Mouse (Mus musculus) cerebral cortex, adult 2 months (tissue): ENCODE data around the gene Noxa1.

ENCODE experiments used
- WGBS: fragments of 180-500 bp; shearing (Covaris S2); methylation state at CpG from one replicate; pipeline ENCODE4 v1.1.7; 2018; 5-methylcytosine and 5-hydroxymethylcytosine counted together

Gene Noxa1

DNA sequence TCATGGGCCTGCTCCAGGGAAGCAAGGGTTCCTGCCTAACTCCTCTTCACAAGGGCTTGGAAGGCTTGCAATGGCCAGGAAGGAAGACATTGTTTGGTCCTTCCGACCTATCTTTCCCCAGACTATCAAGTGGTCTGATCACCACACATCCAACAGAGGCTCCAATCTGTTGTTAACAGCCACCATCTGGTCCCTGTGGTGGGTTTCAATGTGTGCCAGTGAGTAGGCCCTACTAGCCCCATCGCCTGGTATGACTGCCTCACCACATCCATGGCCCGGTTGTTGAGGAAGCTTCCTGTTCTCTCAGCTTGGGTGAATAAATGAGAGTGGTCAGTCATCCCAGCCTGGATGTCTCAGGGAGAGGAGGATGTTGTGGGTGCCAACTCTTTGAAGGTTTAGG, 6.3 kb downstream of the Noxa1 start:
- WGBS = 80% methylated on average over 3 of the region's 3 CpGs

- 80% methylated on average over 2 of the region's 2 CpGs for WGBS
These were observed 7.1 kb downstream of the Noxa1 start for GRCm38 (mm10) chr2:25087842-25088241.

DNA sequence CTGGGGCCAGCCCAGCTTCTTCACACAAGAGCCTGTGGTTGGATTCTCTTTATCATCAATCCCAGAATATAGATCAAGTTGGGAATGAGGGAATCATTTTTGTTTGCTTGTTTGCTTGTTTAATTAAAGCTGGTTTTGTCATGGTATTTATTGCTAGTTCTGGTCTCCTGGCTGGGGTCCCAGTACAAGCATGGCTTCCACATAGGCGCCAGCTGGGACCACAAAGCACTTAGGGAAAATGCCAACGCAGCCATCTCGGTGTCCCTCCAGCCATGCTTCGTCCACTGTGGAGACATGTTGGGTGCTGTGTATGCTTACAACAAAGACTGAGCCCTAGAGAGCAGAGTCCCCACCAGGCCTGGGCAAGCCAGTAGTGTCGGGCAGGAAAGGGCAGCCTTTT, 9.4 kb downstream of the Noxa1 start:
- WGBS = 83% methylated on average over 5 of the region's 5 CpGs

DNA sequence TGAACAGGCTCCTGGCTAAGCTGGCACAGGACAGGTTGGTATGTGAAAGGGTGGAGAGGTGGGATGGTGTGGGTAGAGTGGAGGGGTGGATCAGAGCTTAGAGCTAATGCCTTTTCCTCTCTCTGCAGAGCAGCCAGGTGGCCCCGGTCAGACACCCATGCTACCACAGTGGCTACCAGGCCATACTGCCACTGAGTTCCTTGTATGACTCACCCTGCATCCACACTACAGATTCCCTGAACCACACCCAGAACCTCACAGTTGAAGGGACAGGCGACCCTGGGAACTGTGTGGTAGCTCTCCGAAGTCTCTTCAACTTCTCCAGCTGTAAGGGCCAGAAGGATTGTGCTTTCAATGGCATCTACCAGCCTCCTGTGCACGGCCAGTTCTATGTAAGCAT, 11.3 kb downstream of the Noxa1 start:
- WGBS = 89% methylated on average over 4 of the region's 4 CpGs

DNA sequence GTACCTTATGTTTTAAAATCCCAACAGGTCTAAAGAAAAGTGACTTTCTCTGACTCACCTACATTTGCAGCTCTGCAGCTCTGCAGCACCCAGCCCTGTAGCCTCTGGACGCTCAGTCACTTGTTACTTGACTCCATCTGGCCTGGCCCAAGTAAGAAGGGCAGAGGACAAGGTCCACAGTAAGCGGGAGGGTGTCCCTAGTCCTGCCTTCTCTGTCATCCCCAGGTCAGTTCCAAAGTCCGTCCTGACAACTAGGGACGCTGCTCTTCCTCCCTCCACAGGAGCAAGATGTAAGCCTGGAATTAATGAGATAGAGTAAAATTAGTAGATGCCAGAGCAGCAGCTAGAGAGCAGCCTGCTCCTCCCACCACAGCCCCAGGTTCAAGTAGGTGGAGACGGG, 14.9 kb downstream of the Noxa1 start, which contains the start of gene Entpd8:
TSS of gene Entpd8 (plus strand) at position 229 of the 400 bp plus-strand sequence.
- 77% methylated on average over 5 of the region's 5 CpGs for WGBS

DNA sequence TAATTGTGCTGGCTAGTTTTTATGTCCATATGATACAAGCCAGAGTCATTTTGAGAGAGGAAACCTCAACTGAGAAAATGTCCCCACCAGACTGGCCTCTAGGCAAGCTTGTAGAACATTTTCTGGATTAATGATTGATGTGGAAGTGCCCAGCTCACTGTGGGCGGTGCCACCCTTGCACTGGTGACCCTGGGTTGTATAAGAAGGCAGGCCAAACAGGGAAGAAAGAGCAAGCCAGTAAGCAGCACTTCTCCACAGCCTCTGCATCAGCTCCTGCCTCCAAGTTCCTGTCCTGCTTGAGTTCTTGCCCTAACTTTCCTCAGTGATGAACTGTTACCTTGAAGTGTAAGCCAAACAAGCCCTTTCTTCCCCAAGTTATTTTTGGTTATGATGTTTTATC, 16.0 kb downstream of the Noxa1 start:
- WGBS = 91% methylated on average over 1 of the region's 1 CpGs

DNA sequence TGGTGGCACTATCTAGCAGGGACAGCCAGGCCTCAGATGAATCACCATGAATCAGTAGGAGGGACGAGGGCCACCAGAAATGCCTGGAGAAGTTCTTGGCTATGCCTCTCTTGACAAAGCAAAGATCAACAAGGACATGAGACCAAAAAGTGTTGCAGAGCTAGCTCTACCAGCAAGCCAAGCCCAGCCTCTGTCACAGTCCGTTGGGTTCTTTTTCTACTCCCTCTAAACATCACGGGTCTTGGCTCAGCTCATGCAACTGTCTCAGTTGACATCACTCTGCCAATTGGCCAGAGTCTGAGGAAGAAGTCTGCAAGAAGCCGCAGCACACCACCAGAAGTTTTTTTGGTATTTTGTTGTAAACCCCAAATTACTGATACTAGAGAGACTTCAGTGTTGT, 19.4 kb downstream of the Noxa1 start:
- WGBS = 56% methylated on average over 4 of the region's 4 CpGs

GRCm38 (mm10) chr2:25072398-25072797, 22.6 kb downstream of the Noxa1 start:
- 91% methylated on average over 4 of the region's 4 CpGs for WGBS

DNA sequence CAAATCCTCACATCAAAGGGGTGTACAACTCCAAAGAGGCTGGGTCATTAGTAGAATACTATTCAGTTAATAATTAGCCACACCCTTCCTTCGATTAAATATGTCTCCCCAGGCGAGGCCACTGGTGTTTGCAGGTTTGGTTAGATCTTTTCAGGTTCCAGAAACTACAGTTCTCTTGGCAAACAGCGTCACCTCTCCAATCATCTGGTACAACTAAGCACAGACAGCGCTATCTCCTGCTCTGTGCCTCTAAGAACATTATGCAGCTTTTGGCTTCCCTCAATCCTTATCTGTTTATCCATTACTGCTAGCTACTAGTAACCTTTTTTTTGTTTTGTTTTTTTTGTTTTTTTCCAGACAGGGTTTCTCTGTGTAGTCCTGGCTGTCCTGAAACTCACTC, 25.4 kb downstream of the Noxa1 start:
- WGBS = 74% methylated on average over 4 of the region's 4 CpGs

DNA sequence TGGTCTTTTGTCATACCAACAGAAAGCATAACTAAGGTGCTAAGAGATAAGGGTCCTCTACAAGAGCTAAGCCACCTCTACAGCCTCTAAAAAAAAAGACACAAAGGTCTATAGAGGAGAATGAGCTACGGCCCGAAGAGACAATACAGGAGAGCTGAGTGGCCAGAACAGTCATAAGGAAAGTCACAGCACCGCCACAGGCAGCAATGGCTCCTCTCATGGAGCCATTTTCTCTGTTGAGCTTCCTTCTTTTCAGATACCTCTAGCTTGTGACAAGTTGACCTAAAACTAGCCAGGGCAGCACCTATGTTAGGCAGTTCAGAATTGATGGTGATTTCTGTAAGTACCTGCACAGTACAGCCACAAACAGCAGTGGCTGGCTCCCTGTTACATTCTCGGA, 28.4 kb downstream of the Noxa1 start:
- 88% methylated on average over 4 of the region's 4 CpGs for WGBS

DNA sequence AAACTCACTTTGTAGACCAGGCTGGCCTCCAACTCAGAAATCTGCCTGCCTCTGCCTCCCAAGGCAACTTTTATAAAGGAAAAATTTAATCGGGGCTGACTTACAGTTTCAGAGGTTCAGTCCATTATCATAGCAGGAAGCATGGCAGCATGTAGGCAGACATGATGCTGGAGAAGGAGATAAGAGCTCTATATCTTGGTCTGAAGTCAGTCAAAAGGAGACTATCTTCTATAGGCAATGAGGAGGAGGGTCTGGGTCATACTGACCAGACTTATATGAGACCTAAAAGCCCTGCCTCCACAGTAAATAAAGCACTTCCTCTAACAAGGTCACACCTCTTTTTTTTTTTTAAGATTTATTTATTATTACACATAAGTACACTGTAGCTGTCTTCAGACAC, 30.7 kb downstream of the Noxa1 start:
- 82% methylated on average over 1 of the region's 1 CpGs for WGBS

GRCm38 (mm10) chr2:25063523-25063922, 31.4 kb downstream of the Noxa1 start:
- WGBS = 91% methylated on average over 5 of the region's 5 CpGs

DNA sequence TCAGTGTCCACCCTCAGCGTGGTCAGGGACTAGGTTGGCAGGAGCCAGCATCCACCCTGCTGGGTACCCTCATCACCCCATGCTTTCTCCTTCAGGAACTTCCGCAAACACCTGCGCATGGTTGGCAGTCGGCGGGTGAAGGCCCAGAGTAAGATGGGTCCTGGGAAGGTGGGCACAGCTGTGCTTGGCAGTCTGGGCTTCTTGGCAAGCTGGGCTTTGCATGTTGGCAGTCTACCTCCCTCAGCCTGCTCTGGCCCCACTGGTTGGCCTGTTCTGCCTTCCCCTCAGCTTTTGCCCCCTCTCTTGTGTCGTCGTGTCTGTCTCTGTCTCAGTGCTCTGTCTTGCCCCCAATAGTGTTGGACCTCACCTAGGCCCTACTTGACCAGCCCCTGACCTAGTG, 36.0 kb downstream of the Noxa1 start:
- 68% methylated on average over 7 of the region's 7 CpGs for WGBS

DNA sequence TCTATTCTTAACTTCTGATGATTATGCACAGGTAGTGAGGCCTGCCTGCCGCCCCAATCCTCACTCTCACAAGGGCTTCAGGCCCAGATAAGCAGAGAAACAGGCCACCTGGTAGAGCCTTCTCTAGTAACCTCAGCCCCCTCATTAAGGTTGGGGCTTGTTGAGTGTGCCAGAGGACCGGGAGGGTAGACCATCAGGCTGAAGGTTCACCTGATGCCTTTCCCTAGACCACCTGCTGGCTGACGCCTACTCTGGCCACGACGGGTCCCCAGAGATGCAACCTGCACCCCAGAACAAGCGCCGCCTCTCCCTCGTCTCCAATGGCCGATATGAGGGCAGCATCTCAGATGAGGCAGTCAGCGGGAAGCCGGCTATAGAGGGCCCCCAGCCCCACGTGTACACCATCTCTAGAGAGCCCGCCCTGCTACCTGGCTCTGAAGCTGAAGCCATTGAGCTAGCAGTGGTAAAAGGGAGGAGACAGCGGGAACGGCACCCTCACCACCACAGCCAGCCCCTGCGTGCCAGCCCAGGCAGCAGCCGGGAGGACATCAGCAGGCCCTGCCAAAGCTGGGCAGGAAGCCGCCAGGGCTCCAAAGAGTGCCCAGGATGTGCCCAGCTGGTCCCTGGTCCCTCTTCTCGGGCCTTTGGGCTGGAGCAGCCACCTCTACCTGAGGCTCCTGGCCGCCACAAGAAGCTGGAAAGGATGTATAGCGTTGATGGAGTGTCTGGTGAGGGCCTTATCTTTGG, 39.4 kb downstream of the Noxa1 start:
- 39% methylated on average over 21 of the region's 21 CpGs for WGBS

DNA sequence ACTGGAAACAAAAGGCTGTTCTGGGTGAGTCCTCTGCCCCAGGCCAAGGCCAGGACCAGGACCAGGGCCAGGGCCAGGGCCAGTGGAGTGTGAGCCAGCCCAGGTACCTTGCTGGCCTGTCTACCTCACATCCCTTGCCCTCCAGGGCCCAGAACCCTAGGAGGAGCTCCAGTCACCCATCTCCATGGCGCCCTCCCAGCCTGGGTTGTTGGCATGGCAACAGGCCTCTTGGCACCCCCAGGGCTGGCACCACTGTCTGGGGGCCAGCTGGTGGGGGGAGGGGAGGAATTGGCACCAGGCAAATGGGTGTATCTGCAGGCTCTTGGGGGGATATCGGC, 39.9 kb downstream of the Noxa1 start:
- WGBS = 11% methylated on average over 2 of the region's 2 CpGs

DNA sequence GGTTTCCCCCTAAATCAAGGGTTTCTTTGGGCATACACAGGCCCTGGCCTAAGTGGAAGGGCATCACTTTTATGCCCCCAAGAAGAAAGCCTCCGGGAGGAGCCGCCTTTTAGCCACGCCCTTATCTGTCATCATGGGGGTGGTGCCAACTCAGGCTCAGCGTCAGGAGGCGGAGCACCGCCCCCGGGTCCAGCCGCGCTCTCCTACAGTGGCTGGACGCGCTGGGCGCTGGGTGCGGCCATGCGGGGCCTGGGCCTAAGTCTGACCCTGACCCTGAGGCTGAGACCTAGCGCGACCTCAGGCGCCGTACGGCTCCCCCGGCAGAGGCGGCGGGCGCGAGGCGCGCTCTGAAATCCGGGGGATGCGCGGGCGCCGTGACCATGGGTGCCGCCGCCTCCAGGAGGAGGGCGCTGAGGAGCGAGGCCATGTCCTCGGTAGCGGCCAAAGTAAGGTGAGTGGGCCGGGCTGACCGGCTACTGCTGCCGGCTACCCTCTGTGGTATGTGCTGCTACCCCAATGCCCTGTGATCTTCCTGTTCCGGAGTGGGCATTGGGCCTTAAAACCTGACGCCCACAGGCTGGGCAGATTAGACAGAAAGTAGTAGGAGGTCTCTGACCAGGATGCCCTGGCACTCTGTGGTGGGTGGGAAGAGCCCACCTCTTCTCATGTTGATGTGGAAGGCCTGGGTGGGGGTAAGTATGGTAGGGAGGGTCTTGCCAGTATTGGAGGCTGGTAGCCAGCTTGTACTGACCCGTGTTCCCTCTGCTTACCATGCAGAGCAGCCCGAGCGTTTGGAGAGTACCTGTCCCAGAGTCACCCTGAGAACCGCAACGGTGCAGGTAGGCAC, 40.5 kb downstream of the Noxa1 start, which contains the start of gene Nsmf:
TSS of gene Nsmf (plus strand) at position 135 of the 847 bp plus-strand sequence.
- 2% methylated on average over 47 of the region's 47 CpGs for WGBS

- WGBS = 73% methylated on average over 6 of the region's 6 CpGs
These were observed 41.8 kb downstream of the Noxa1 start for GRCm38 (mm10) chr2:25053101-25053500.

DNA sequence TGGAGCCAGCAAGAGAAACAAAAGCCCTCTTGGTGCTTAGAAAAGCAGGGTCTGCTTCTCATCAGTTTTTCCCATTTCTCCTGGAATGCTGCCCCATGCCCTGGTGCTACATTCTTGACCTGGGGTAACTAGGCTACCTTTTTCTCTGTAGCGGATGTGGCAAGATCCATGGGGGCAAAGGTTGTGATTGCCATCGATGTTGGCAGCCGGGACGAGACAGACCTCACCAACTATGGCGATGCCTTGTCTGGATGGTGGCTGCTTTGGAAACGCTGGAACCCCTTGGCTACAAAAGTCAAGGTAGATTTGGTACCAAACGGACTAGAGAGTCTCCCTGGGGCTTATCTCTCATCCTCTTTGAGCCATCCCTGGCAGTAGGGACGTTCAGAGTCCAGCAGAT, 43.5 kb downstream of the Noxa1 start:
- WGBS = 93% methylated on average over 8 of the region's 8 CpGs

- 57% methylated on average over 7 of the region's 7 CpGs for WGBS
These were observed 44.0 kb downstream of the Noxa1 start for GRCm38 (mm10) chr2:25050921-25051320.

DNA sequence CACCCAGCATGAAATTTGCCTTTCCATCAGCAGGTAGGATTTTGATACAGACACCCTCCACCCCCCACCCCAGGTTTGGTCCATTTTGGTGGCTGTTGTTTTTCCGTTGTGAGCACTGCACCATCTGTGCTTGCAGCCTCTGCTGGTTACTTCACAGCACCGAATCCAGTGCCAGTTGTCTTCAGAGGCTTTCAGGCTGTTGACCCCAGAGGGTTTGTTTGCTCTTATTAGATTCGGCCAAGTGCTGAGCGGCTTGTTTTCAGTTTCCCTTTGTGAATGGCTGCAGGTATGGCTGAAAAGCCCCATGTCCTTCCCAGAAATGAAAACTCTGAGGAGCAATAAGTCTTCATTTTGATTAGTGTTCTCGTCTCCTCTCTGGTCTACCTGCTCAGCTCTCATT, 54.9 kb downstream of the Noxa1 start:
- 86% methylated on average over 5 of the region's 5 CpGs for WGBS
